Mouse (Mus musculus): ENCODE data around the gene Exog. TPM values are rescaled to one million over a fixed set of nuclear protein-coding genes. Genes with fewer than 3 reads are reported as not detected.

Gene Exog
- polyA plus RNA-seq, 1 experiment, result 3.2 TPM

GRCm38 (mm10) chr9:119409864-119410263 is 34.9 kb upstream of the Exog start:
- H3K4me3 ChIP-seq (replicated peaks; ENCODE audit: extremely low read depth, low read depth, low read length), result no peak overlapping the region
- peaks cover 6% of the 10 kb centered on the region for H3K4me1 ChIP-seq (ENCODE audit: control insufficient read depth, insufficient read depth, low read length)
- no peak for DNase-seq
- TF ChIP-seq CTCF (IDR thresholded peaks at IDR 0.05; ENCODE audit: insufficient read depth, low read length) (no peak), POLR2A (IDR thresholded peaks at IDR 0.05; ENCODE audit: borderline replicate concordance, extremely low read depth, low read depth, low read length) (no peak)
- WGBS, result 84% methylated on average over 5 of the region's 5 CpGs

DNA sequence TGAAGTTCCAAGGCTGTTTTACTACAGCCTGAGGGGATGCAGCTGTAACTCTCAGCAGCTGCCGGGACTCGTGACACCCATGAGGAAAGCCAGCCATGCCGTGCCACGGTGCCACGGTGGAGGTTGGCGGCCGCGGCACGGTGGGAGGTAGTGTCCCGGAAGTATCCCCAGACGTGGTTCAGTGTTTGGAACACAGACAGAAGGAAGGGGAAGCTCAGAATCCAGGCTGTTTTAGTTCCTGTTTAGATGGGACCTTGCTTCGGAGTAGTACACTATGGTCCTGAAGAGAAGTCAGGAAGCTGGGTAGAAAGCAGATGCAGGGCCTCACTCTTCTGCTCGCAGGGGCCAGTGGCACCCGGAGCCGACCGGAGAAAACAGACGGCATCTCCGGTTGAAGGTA is 26.7 kb upstream of the Exog start:
- no peak for DNase-seq
- WGBS, result 61% methylated on average over 18 of the region's 18 CpGs
- TF ChIP-seq POLR2A (IDR thresholded peaks at IDR 0.05; ENCODE audit: borderline replicate concordance, extremely low read depth, low read depth, low read length) (no peak), CTCF (IDR thresholded peaks at IDR 0.05; ENCODE audit: insufficient read depth, low read length) (no peak)
- H3K4me3 ChIP-seq (replicated peaks; ENCODE audit: extremely low read depth, low read depth, low read length), result no peak overlapping the region
- H3K4me1 ChIP-seq (ENCODE audit: control insufficient read depth, insufficient read depth, low read length), result no peaks in the 10 kb centered on the region

- no peak for TF ChIP-seq POLR2A (IDR thresholded peaks at IDR 0.05; ENCODE audit: borderline replicate concordance, extremely low read depth, low read depth, low read length)
- TF ChIP-seq CTCF (IDR thresholded peaks at IDR 0.05; ENCODE audit: insufficient read depth, low read length), result no peak
- Histone ChIP-seq H3K4me3 (replicated peaks; ENCODE audit: extremely low read depth, low read depth, low read length) (no peak overlapping the region), H3K4me1 (ENCODE audit: control insufficient read depth, insufficient read depth, low read length) (peaks cover 2% of the 10 kb centered on the region; the same call in 1 of the 2 replicates)
- no peak for DNase-seq
- 81% methylated on average over 12 of the region's 12 CpGs for WGBS
These were observed 24.8 kb upstream of the Exog start for GRCm38 (mm10) chr9:119419852-119420438.

GRCm38 (mm10) chr9:119425217-119425975 is 19.3 kb upstream of the Exog start:
- DNase-seq, result peak; percentile 42
- WGBS, result 23% methylated on average over 7 of the region's 7 CpGs
- Histone ChIP-seq H3K4me3 (replicated peaks; ENCODE audit: extremely low read depth, low read depth, low read length) (no peak overlapping the region), H3K4me1 (ENCODE audit: control insufficient read depth, insufficient read depth, low read length) (peaks cover 19% of the 10 kb centered on the region)
- no peak for TF ChIP-seq CTCF (IDR thresholded peaks at IDR 0.05; ENCODE audit: insufficient read depth, low read length)
- TF ChIP-seq POLR2A (IDR thresholded peaks at IDR 0.05; ENCODE audit: borderline replicate concordance, extremely low read depth, low read depth, low read length), result no peak

DNA sequence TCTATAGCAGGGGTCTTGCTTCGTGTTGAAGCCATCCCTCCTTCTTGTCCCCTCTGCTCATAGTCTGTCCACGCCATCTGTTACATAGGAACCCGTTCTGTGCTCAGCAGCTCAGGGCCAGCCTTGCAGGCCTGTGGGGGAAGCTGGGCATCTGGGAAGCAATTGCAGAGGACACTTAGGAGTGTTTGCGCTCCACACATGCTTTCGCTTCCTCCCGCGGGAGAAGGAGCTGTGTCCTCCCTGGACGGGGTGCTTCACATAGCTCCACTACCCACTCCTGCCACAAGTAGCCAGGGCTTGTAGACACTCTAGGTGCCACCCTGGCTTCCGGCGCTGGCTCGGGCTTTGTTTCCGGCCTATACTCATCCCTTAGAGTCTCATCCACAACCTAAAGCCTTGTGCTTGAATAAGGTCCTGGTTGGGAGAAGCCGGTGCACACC is 18.7 kb upstream of the Exog start:
- peak; percentile 50 for DNase-seq
- TF ChIP-seq POLR2A (IDR thresholded peaks at IDR 0.05; ENCODE audit: borderline replicate concordance, extremely low read depth, low read depth, low read length) (no peak), CTCF (IDR thresholded peaks at IDR 0.05; ENCODE audit: insufficient read depth, low read length) (no peak)
- Histone ChIP-seq H3K4me1 (ENCODE audit: control insufficient read depth, insufficient read depth, low read length) (peaks cover 19% of the 10 kb centered on the region), H3K4me3 (replicated peaks; ENCODE audit: extremely low read depth, low read depth, low read length) (no peak overlapping the region)
- 69% methylated on average over 13 of the region's 13 CpGs for WGBS

- H3K4me3 ChIP-seq (replicated peaks; ENCODE audit: extremely low read depth, low read depth, low read length), result no peak overlapping the region
- DNase-seq, result no peak
- peaks cover 19% of the 10 kb centered on the region for H3K4me1 ChIP-seq (ENCODE audit: control insufficient read depth, insufficient read depth, low read length)
- 55% methylated on average over 7 of the region's 7 CpGs for WGBS
- TF ChIP-seq POLR2A (IDR thresholded peaks at IDR 0.05; ENCODE audit: borderline replicate concordance, extremely low read depth, low read depth, low read length), result no peak
- no peak for TF ChIP-seq CTCF (IDR thresholded peaks at IDR 0.05; ENCODE audit: insufficient read depth, low read length)
These were observed 18.3 kb upstream of the Exog start for GRCm38 (mm10) chr9:119426483-119426882.

DNA sequence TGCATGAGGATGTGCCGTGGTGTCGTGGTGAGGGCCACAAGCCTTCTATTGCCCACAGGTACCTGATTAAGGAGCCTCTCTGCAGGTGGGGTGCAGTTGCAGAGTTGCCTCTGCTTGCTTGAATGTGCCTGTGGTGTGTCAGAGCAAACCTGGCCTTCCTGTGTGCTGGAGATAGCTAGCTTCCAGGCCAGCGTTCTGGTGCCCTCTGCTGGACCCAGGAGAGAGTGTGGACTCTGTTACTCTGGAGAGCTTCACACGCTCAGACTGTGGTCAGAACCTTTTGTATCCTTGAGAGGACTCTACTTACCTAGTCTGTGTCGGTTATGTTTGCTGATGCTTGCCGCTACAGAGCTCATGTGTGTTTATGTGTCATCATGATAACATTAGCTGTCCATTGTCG is 14.4 kb upstream of the Exog start:
- peaks cover 13% of the 10 kb centered on the region for H3K4me1 ChIP-seq (ENCODE audit: control insufficient read depth, insufficient read depth, low read length)
- H3K4me3 ChIP-seq (replicated peaks; ENCODE audit: extremely low read depth, low read depth, low read length), result no peak overlapping the region
- TF ChIP-seq POLR2A (IDR thresholded peaks at IDR 0.05; ENCODE audit: borderline replicate concordance, extremely low read depth, low read depth, low read length) (no peak), CTCF (IDR thresholded peaks at IDR 0.05; ENCODE audit: insufficient read depth, low read length) (peak; percentile 98)
- DNase-seq, result peak; percentile 75
- WGBS, result 34% methylated on average over 7 of the region's 7 CpGs

DNA sequence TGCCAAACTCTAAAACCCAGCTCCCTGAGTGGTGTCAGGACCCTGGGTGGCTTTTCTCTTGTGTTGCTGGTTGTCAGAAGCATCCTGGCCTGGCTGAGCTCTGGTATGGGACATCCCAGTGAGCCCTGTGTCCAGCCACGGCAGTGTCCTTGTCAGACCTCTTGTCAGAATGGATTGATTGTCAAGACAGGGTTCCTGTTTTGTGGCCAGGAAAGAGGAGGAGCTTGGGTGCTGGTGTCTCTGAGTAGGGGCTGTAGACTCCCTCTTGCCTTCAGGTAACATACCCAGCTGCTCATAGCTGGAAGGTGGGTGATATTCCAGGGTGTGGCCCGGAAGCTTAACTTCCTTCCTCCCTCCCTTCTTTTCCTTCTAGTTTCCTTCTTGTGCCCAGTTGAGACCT is 8.9 kb upstream of the Exog start:
- 54% methylated on average over 2 of the region's 2 CpGs for WGBS
- Histone ChIP-seq H3K4me1 (ENCODE audit: control insufficient read depth, insufficient read depth, low read length) (no peaks in the 10 kb centered on the region), H3K4me3 (replicated peaks; ENCODE audit: extremely low read depth, low read depth, low read length) (no peak overlapping the region)
- no peak for DNase-seq
- TF ChIP-seq CTCF (IDR thresholded peaks at IDR 0.05; ENCODE audit: insufficient read depth, low read length) (no peak), POLR2A (IDR thresholded peaks at IDR 0.05; ENCODE audit: borderline replicate concordance, extremely low read depth, low read depth, low read length) (no peak)

GRCm38 (mm10) chr9:119438065-119438464 is 6.7 kb upstream of the Exog start:
- DNase-seq, result no peak
- 90% methylated on average over 12 of the region's 12 CpGs for WGBS
- H3K4me3 ChIP-seq (replicated peaks; ENCODE audit: extremely low read depth, low read depth, low read length), result no peak overlapping the region
- no peak for TF ChIP-seq CTCF (IDR thresholded peaks at IDR 0.05; ENCODE audit: insufficient read depth, low read length)
- TF ChIP-seq POLR2A (IDR thresholded peaks at IDR 0.05; ENCODE audit: borderline replicate concordance, extremely low read depth, low read depth, low read length), result no peak
- H3K4me1 ChIP-seq (ENCODE audit: control insufficient read depth, insufficient read depth, low read length), result no peaks in the 10 kb centered on the region

Data from lung, adult 2 months (tissue).